Mouse (Mus musculus): ENCODE results near the gene Upk3bl.

GRCm38 (mm10) chr5:136082345-136082744 is 28.1 kb downstream of the Upk3bl start:
- TF ChIP-seq FLI1 (IDR thresholded peaks at IDR 0.05; ENCODE audit: low read length) (no peak), GATA1 (IDR thresholded peaks at IDR 0.05; ENCODE audit: borderline replicate concordance, low read length) (no peak)

Measured in megakaryocyte, embryonic 14.5 days (primary cell).